Mouse (Mus musculus): ENCODE results near the gene Pomt2. TPM values are rescaled to one million over a fixed set of nuclear protein-coding genes. Genes with fewer than 3 reads are reported as not detected.

Gene Pomt2
- 10.5 TPM for polyA plus RNA-seq (2014; fragmentation: Illumina TruSeq; extraction: RNeasy Lipid Tissue Mini Kit (QIAGEN cat#74804); ENCODE audit: low read depth, low replicate concordance)

DNA sequence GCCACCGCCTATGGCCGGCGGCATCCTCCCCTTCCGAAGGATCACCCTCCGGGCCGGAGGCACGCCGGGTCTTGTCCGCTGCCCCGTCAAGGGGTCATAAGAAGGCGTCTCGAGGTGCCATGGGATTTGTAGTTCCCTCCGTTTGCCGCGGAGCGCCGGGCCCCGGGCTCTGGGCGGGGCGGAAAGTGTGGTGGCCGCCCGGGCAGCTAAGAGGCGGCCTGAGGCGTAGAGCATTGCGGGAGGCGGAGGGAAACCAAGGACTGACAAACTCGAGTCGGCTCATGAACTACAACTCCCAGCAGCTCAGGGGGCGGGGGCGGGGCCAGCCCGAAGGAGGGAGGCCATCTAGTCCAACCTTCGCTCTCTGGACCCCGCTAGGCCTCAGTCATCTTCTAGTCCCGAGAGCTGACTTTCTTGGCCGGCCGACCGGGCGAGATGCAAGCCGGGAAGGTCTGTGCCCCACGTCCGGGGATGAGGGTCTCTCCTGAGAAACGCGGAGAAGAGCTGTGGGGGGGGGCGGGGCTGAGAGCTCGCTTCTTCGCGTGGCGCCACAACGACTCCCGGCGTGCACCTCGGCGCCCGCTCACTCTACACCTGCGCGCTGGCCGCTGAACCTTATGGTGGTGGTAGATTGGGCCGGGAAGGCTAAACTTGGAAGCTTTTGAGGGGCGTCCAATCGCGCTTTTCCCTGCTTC is at the start of gene Pomt2:
Pomt2 (minus strand) TSS at position 574 of the 695 bp plus-strand sequence.

DNA sequence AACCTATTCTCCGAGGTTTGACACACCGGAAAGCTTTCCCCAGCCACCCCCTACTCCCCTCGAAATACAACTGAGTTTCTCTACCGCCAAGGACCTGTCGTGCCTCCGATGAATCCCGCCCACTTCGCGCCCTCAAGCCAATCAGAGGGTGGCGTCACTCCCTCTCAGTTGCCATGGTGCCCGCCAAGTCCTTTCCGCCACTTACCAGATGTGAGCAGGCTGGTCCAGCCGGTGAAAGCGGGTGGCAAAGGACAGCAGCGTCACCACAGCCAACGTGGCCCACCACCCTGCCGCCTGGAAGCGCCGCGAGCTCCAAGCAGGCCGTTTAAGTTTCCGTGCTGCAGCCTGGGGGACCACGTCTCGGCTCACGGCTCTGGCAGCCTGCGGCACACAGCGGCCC is 802 bp downstream of the Pomt2 start, which contains the start of gene Gstz1:
Gstz1 (plus strand) TSS at position 200 of the 400 bp plus-strand sequence.

DNA sequence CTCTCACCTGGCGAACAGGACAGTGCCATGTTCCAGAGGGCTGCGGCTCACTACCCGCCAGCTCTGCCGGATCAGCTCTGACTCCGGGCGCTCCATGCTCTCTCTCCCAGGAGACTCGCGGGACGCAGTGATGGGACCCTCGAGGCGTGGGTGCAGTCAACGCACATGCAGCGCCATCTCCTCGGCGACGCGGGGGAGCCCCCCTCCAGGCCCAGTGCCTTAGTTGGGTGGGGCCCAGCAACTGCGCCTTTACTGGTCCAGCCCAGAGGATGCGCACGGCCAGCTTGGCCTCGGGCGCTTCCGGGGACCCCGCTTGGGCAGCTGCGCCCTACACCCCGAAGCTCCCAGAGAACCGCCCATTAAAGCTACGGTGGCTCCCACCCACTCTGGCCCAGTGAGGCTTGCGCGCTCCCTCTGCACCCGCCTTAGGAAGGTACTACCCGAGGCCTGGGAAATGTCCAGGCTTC is 45.6 kb downstream of the Pomt2 start, which contains the start of gene Ngb:
Ngb (minus strand) TSS at position 375 of the 467 bp plus-strand sequence.

Other genes with a start within 250 kb of the Pomt2 start
- gene Cipc, start 200.9 kb downstream of the Pomt2 start, polyA plus RNA-seq (2014; fragmentation: Illumina TruSeq; extraction: RNeasy Lipid Tissue Mini Kit (QIAGEN cat#74804); ENCODE audit: low read depth, low replicate concordance) = 17.6 TPM
- 1.0 TPM for gene Zdhhc22, start 157.5 kb downstream of the Pomt2 start, polyA plus RNA-seq (2014; fragmentation: Illumina TruSeq; extraction: RNeasy Lipid Tissue Mini Kit (QIAGEN cat#74804); ENCODE audit: low read depth, low replicate concordance)
- 0.17 TPM for gene Tmem63c, start 126.6 kb downstream of the Pomt2 start, polyA plus RNA-seq (2014; fragmentation: Illumina TruSeq; extraction: RNeasy Lipid Tissue Mini Kit (QIAGEN cat#74804); ENCODE audit: low read depth, low replicate concordance)
- 0.47 TPM for gene Ngb, start 45.4 kb downstream of the Pomt2 start, polyA plus RNA-seq (2014; fragmentation: Illumina TruSeq; extraction: RNeasy Lipid Tissue Mini Kit (QIAGEN cat#74804); ENCODE audit: low read depth, low replicate concordance)
- 116 TPM for gene Gstz1, start 803 bp downstream of the Pomt2 start, polyA plus RNA-seq (2014; fragmentation: Illumina TruSeq; extraction: RNeasy Lipid Tissue Mini Kit (QIAGEN cat#74804); ENCODE audit: low read depth, low replicate concordance)
- gene Samd15, start 51.8 kb upstream of the Pomt2 start, polyA plus RNA-seq (2014; fragmentation: Illumina TruSeq; extraction: RNeasy Lipid Tissue Mini Kit (QIAGEN cat#74804); ENCODE audit: low read depth, low replicate concordance) = 2.5 TPM
- gene Tmed8, start 52.5 kb upstream of the Pomt2 start, polyA plus RNA-seq (2014; fragmentation: Illumina TruSeq; extraction: RNeasy Lipid Tissue Mini Kit (QIAGEN cat#74804); ENCODE audit: low read depth, low replicate concordance) = 54.9 TPM
- 0.52 TPM for gene Noxred1, start 90.8 kb upstream of the Pomt2 start, polyA plus RNA-seq (2014; fragmentation: Illumina TruSeq; extraction: RNeasy Lipid Tissue Mini Kit (QIAGEN cat#74804); ENCODE audit: low read depth, low replicate concordance)
- gene Vipas39, start 118.3 kb upstream of the Pomt2 start, polyA plus RNA-seq (2014; fragmentation: Illumina TruSeq; extraction: RNeasy Lipid Tissue Mini Kit (QIAGEN cat#74804); ENCODE audit: low read depth, low replicate concordance) = 22.5 TPM
- 198 TPM for gene Ahsa1, start 118.5 kb upstream of the Pomt2 start, polyA plus RNA-seq (2014; fragmentation: Illumina TruSeq; extraction: RNeasy Lipid Tissue Mini Kit (QIAGEN cat#74804); ENCODE audit: low read depth, low replicate concordance)
- gene Ism2, start 151.7 kb upstream of the Pomt2 start, polyA plus RNA-seq (2014; fragmentation: Illumina TruSeq; extraction: RNeasy Lipid Tissue Mini Kit (QIAGEN cat#74804); ENCODE audit: low read depth, low replicate concordance) = not detected
- 359 TPM for gene Sptlc2, start 240.4 kb upstream of the Pomt2 start, polyA plus RNA-seq (2014; fragmentation: Illumina TruSeq; extraction: RNeasy Lipid Tissue Mini Kit (QIAGEN cat#74804); ENCODE audit: low read depth, low replicate concordance)

Measured in adrenal gland, adult 10 weeks (tissue).